Mouse (Mus musculus): ENCODE measurements around the gene Gm11032. TPM values are rescaled to one million over a fixed set of nuclear protein-coding genes. Genes with fewer than 3 reads are reported as not detected.
"Not testable (repeated sequence)": the region's sequence is repeated elsewhere in the genome, so short reads cannot be mapped to it uniquely, and the experiment has no call there.

Gene Gm11032
- not detected for total RNA-seq (2021)
- long read RNA-seq, experiment 1 = 0 reads
- long read RNA-seq, experiment 2 = 0 reads

GRCm38 (mm10) chr11:4620017-4620485 lies at the start of gene Gm11032:
TSS of gene Gm11032 (plus strand) at chr11:4620067.
- DNase-seq = no peak
- intact Hi-C loops (cut with DNase I; ENCODE audit: low total_unique reads) = no loop called here

- no peak for DNase-seq
- intact Hi-C loops (cut with DNase I; ENCODE audit: low total_unique reads) = no loop called here
Observed at GRCm38 (mm10) chr11:4571491-4571901, 48.4 kb upstream of the Gm11032 start.

GRCm38 (mm10) chr11:4576090-4576732 lies 43.7 kb upstream of the Gm11032 start:
- DNase-seq; intact Hi-C loops (cut with DNase I; ENCODE audit: low total_unique reads): not testable (repeated sequence)

GRCm38 (mm10) chr11:4577079-4577478 lies 42.8 kb upstream of the Gm11032 start:
- intact Hi-C loops (cut with DNase I; ENCODE audit: low total_unique reads) = no loop called here
- DNase-seq = no peak

- intact Hi-C loops (cut with DNase I; ENCODE audit: low total_unique reads) = no loop called here
- DNase-seq = peak; percentile 63
Observed at GRCm38 (mm10) chr11:4578682-4579081, 41.2 kb upstream of the Gm11032 start.

GRCm38 (mm10) chr11:4591811-4592210 lies 28.1 kb upstream of the Gm11032 start:
- DNase-seq = no peak
- intact Hi-C loops (cut with DNase I; ENCODE audit: low total_unique reads) = no loop called here

- intact Hi-C loops (cut with DNase I; ENCODE audit: low total_unique reads) = no loop called here
- no peak for DNase-seq
Observed at GRCm38 (mm10) chr11:4593491-4593848, 26.4 kb upstream of the Gm11032 start.

- intact Hi-C loops (cut with DNase I; ENCODE audit: low total_unique reads) = no loop called here
Observed at GRCm38 (mm10) chr11:4593849-4594607, 25.8 kb upstream of the Gm11032 start.

GRCm38 (mm10) chr11:4594608-4595500 lies 25.0 kb upstream of the Gm11032 start, which contains the start of gene Mtmr3:
TSS of gene Mtmr3 (minus strand) at chr11:4594863.
- intact Hi-C loops (cut with DNase I; ENCODE audit: low total_unique reads) = no loop called here
- DNase-seq = peak; percentile 97

More at GRCm38 (mm10) chr11:4593849-4594607, 25.8 kb upstream of the Gm11032 start:
- DNase-seq = no peak

GRCm38 (mm10) chr11:4598411-4598810 lies 21.5 kb upstream of the Gm11032 start:
- intact Hi-C loops (cut with DNase I; ENCODE audit: low total_unique reads) = no loop called here
- DNase-seq = no peak

GRCm38 (mm10) chr11:4599916-4600315 lies 20.0 kb upstream of the Gm11032 start:
- intact Hi-C loops (cut with DNase I; ENCODE audit: low total_unique reads) = no loop called here
- DNase-seq = no peak

- no peak for DNase-seq
- intact Hi-C loops (cut with DNase I; ENCODE audit: low total_unique reads) = no loop called here
Observed at GRCm38 (mm10) chr11:4601890-4602289, 18.0 kb upstream of the Gm11032 start.

GRCm38 (mm10) chr11:4602691-4603441 lies 17.0 kb upstream of the Gm11032 start:
- intact Hi-C loops (cut with DNase I; ENCODE audit: low total_unique reads) = no loop called here
- DNase-seq = peak; percentile 29

- DNase-seq = no peak
- intact Hi-C loops (cut with DNase I; ENCODE audit: low total_unique reads) = no loop called here
Observed at GRCm38 (mm10) chr11:4604441-4604840, 15.4 kb upstream of the Gm11032 start.

GRCm38 (mm10) chr11:4605414-4605813 lies 14.5 kb upstream of the Gm11032 start:
- intact Hi-C loops (cut with DNase I; ENCODE audit: low total_unique reads) = no loop called here
- DNase-seq = no peak

- no peak for DNase-seq
- intact Hi-C loops (cut with DNase I; ENCODE audit: low total_unique reads) = no loop called here
Observed at GRCm38 (mm10) chr11:4606541-4606940, 13.3 kb upstream of the Gm11032 start.

GRCm38 (mm10) chr11:4611904-4612303 lies 8.0 kb upstream of the Gm11032 start:
- DNase-seq = no peak
- intact Hi-C loops (cut with DNase I; ENCODE audit: low total_unique reads) = no loop called here

- DNase-seq = peak; percentile 33
- intact Hi-C loops (cut with DNase I; ENCODE audit: low total_unique reads) = no loop called here
Observed at GRCm38 (mm10) chr11:4620501-4621108, 738 bp downstream of the Gm11032 start.

GRCm38 (mm10) chr11:4621866-4622265 lies 2.0 kb downstream of the Gm11032 start:
- no peak for DNase-seq
- intact Hi-C loops (cut with DNase I; ENCODE audit: low total_unique reads) = no loop called here
